Mouse (Mus musculus): ENCODE data around the gene Trim15.
"Not testable (repeated sequence)": the region's sequence is repeated elsewhere in the genome, so short reads cannot be mapped to it uniquely, and the experiment has no call there.

Trim15 gene

DNA sequence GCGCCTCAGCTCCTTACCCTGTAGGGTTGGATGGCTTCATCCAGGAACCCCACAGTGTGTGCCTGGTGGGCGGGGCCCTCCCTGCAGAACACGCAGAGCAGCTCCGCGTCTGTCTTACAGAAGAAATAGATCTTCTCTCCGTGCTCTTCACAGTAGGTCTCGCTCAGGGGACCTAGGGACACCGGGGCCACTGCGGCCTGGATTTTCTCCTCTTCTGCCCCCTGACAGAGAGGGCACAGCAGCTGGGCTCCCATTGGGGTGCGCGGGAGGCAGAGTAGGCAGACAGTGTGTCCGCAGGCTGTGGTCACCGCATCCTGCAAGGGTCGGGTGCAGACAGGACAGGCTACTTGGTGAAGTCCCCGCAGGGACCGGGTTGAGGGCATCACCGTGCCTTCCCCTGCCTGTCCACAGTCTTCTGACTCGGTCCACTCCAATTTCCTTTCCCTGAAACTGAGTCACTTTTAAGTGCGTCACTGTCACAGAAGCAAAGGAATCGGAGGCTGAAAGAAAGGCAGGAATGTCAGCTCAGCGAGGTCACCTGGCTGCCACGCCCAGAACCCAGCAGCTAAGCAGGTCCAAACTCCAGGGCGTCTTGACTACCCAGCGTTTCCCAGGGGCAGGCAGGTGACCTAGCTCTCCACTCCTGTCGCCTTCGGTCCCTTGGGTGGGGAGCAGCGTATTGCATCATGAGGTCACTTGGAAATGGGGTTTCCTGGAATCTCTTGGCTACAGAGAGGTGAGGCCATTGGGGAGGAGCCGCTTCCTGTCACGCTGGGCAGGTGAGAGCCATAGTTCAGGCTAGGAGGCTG is at the start of gene Trim15:
TSS of gene Trim15 (minus strand) at position 492 of the 809 bp plus-strand sequence.
- peak; percentile 8 for DNase-seq (ENCODE audit: low spot score)

DNA sequence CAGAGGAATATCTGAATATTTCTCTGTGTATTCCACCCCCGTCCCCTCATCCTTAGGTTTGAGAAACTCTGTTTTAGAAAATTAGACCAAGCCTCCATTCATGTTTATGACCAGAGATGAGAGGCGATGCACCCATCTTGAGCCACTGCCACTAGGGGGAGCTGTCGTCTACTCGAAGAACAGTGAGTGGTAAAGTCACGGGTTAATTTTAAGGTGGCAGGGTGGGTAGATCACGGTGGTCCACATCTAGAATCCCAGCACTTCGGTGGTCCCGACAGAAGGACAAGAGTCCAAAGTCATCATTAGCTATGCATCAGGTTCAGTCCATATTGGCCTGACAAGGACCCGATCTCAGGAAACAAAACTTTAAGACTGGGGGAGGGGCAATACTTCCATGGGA is 48.1 kb upstream of the Trim15 start:
- peak; percentile 76 for DNase-seq (ENCODE audit: low spot score)

DNA sequence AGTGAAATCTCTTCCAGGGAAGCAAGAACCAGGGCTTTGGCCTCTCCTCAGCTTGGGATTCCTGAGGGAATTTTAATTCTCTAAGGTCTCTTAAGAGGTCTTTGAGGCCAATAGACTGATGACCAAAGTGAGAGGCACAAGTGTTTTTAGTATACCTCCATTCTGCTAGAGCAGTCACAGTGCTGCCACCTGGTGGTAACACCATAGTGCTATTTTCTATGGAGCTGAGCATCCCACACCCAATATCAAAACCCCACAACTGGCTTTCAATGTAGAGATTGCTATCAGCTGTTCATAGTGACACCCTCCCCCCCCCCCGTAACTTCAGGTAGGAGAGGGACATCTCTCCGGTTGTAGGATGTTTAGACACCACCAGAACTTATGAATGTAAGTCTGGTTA is 47.1 kb upstream of the Trim15 start:
- peak; percentile 90 for DNase-seq (ENCODE audit: low spot score)

DNA sequence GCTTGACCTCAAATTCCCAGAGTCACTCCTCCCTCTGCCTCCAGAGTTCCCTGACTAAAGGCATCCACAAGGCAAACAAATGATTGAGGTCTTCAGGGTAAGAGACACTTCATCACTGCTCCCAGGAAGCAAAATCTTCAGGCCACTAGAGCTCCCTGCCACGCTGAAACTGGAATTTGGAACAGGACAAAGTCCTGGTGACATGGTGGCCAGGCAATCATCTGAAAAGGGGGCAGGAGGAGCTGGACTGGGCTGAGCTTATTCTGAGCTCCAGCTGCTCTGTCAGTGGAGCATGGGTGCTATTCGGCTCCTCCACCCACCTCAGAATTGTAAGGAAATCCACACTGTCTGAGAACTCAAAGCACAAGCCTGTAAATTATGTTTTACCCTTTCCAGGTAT is 45.0 kb upstream of the Trim15 start:
- DNase-seq (ENCODE audit: low spot score): no peak

DNA sequence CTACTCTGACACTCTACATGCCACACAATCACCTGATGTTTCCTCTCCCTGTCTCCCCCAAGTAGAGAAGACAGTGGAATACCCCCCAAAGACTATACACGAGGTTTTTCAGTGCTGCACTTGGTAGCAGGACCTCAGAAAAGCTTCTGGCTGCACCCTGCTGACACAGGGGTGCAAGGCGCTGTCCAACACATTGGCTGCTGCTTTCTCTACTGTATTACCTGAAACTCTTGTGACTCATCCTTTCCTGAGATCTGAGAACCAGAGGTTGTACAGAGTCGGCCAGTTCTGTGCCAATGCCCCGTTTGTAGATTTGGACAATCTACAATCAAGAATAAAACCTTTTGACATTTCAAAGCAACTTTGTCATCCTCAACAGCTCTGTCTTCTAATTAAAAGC is 42.8 kb upstream of the Trim15 start:
- DNase-seq (ENCODE audit: low spot score): no peak

DNA sequence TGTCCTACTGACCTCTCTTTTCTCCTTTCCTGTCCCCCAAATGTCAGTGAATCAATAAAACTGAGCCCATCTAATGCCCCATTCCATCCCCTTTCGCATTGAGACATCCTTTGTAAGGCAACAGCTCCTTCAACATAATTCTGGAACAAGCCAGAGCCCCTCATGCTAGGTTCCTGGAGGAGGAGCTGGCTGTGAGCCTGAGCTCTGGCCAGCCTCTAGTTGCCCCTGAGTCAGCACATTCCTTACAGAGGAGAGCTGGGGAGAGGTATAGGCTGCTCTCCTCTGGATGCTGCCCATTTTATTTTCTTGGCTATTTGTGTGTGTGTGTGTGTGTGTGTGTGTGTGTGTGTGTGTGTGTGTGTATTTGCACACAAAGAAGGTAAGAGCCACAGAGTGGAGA is 41.2 kb upstream of the Trim15 start:
- peak; percentile 22 for DNase-seq (ENCODE audit: low spot score)

DNA sequence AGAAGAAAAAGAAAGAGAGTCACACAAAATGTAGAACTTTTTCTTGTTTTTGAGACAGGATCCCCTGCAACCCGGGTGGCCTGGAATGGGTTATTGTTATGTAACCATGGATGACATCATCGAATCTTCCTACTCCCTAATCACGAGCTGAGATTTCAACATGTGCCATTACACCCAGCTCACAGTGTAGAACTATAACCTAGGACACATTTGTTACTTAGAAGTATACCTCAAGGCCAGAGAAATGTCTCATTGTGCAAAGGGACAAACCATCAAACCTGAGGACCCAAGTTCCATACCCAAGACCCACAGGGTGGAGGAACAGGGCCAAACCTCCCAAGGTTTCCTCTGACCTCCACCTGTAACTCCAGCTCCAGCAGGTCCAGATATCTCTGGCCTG is 36.6 kb upstream of the Trim15 start:
- DNase-seq (ENCODE audit: low spot score): no peak

DNA sequence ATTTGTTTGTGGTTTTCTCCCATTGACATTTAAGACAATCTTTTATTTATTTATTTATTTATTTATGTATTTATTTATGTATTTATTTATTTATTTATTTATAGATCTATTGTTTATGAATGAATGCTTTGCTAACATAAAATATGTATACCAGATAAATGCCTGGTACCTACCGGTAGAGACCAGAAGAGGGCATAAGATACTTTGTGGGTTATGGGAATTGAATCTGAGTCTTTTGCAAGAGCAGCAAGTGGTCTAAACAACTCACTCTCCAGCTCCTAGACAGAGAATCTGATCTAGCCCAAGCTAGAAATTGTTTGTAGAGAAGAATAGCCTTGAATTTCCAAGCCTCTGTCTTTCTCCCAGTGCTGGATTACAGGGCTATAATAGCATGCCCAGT is 33.7 kb upstream of the Trim15 start:
- no peak for DNase-seq (ENCODE audit: low spot score)

DNA sequence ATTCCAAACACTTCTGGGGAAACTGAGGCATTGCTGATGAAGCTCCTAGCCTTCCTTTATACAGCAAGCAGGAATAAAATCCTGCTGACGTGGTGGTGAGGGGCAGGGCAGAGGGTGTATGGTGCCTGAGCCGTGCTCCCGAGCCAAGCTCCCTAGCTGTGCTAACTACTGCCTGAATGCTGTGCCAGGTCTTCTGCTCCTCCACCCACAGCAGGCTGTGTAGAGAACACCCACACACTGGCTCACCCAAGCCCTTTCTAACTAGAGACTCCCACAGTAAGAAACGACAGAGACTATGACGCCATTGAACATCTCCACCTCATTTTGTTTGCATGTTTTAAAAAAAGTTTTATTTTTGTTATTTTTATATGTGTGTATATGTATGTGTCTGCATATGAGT is 33.0 kb upstream of the Trim15 start:
- DNase-seq (ENCODE audit: low spot score): no peak

DNA sequence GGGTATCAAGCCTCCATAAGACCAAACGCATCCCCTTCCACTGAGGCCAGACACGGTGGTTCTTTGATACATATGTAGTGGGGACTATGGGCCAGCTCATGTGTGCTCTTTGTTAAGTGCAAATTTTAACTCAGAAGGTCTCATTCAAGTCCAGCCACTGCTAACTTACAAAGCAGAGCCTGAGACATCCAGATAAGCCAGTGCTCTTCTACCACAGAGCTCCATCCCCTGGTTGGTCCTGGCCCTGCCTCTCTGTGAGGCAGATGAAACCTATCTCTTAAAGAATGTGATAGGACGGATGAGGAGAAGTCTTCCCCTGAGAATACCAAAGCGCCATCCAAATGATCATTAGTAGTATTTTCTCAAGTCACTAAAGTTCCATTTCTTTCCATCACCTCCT is 32.4 kb upstream of the Trim15 start:
- DNase-seq (ENCODE audit: low spot score): no peak

DNA sequence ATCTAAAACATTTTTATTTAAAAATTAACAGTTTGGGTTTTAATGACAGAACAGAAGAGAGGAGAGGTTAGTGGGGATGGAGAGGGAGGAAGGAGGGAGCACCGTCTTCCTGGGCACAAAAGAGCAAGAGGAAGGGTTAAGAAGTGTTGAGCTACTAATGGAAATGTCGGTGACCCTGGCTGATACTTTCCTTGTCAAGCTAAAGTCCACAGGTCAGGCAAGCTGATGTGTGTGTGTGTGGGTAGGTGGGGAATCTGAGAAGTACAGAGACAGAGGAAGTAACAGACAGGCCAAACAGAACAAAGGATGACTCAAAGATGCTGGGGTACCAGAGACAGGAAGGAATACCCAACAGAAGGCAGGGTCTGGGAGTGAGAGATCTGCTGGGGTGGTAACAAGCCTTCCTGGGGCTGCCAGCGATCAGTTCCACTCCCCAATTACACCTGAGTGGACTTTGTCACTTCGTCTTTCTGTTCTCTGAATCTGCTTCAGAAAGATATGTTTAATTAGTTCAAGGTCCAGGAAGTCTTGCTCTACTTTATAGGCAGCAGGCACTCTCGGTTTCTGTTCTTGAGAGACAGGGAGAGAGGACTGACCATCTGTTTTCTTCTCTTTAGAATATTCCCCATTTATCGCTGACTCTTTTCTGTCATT is 30.7 kb upstream of the Trim15 start, which contains the start of gene Trim31:
TSS of gene Trim31 (plus strand) at position 567 of the 654 bp plus-strand sequence.
- no peak for DNase-seq (ENCODE audit: low spot score)

DNA sequence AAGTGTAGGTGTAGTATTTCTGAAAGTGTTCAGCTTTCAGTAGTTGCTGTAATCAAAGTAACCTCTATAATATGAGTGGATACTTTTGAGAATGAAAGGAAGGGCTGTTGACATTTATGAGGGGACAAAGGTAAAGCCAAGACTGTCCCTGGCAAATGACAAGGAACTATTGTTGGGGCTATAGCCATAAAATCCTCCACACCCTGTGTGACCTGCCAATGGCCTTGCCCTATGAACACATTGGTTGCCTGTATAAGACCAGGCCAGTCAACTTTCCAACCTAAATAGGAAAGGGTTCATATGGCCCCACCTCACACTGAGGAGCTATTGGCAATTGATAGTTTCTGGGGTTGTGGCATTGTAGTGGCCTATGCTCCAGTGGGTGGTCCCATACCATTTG is 30.1 kb upstream of the Trim15 start:
- no peak for DNase-seq (ENCODE audit: low spot score)

DNA sequence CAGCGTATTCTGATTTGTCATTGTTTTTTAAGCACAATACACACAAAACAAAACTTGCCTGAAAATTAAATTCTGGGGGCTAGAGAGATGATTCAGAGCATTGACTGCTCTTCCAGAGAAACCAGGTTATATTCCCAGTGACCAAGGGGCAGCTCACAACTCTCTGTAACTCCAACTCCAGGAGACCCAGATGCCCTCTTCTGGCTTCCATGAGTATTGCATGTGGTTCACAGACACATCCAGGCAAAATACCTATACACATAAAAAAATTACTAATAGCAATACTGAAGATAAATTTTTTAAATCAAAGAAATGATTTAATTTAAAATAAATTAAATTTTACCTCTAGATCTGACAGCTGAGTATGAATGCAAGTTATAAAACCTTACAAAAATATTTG is 29.6 kb upstream of the Trim15 start:
- DNase-seq (ENCODE audit: low spot score): peak; percentile 55

DNA sequence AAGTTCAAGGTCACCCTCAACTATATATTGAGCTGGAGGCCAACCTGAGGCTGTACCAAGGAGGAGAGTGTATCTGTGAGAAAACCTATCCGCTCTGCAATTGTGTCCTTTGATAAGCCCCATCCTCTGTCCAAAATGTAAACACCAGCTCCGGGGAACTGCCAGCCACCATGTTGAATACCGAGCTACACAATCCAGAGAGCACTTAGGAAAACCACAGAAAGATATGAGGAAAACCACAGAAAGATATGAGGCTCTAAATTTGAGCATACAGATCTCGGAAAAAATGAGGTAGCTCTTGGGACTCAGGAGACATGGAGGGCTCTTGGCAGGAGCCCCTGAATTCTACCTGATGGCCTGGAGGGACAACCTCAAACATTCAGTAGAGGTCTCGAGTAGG is 26.4 kb upstream of the Trim15 start:
- DNase-seq (ENCODE audit: low spot score): no peak

DNA sequence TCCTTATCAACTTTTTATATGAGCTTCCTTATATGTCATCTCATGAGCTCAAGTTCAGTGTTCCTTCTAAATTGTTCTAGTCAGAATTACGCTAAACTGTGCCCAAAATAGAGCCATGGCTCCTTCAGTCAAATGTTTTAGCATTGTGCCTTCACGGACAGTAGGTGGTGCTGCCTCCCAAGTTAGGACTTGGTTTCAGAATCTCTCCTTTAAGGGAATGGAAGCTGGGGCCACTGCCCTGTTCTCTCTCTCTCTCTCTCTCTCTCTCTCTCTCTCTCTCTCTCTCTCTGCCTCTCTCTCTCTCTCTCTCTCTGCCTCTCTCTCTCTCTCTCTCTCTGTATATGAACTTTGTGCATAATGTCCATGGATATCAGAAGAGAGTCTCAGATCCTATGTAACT is 25.4 kb upstream of the Trim15 start:
- DNase-seq (ENCODE audit: low spot score): peak; percentile 75

DNA sequence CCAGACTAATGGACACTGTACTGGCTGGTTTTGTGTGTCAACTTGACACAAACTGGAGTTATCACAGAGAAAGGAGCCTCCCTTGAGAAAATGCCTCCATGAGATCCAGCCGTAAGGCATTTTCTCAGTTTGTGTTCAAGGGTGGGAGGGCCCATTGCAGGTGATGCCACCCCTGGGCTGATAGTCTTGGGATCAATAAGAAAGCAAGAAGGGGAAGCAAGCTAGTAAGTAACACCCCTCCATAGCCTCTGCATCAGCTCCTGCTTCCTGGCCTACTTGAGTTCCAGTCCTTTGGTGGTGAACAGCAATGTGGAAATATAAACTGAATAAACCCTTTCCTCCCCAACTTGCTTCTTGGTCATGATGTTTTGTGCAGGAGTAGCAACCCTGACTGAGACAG is 24.5 kb upstream of the Trim15 start:
- DNase-seq (ENCODE audit: low spot score): not testable (repeated sequence)

DNA sequence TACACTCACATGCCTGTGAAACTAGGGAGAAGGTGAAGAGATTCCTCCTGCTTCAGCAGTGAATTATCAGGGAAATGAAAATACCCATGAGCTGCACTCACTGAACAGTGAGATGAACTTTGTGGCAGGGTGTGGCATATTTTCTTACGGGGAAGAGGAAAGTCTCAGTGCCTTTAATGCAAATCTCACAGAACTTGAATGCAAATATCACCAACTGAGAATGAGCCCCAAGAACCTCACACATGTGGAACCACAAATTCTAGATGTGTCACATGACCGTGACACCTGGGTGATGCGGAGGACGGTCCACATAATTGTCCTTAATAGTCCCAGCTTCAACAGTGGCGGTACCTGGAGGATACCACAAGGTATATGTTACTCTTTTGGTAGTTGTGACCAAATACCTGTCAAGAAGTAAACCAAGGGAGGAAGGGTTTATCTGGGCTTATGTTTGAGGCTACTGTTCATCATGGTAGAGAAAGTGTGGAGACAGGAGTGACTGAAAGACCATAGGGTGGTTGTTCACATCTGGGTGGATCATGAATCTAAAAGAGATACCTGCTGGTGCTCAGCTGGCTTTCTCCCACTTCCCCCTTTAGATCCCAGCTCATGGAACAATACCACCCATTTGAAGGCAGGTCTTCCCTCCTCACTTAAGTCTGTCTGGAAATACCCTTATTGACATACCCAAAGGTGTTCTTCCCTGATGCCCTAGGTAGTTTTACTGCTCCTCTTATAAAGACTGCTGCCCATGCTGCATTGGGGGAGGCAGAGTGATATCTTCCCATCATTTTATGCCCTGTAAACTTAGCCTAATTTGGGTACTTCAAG is 23.3 kb upstream of the Trim15 start, which contains the start of gene Trim40:
TSS of gene Trim40 (minus strand) at position 51 of the 831 bp plus-strand sequence.
- no peak for DNase-seq (ENCODE audit: low spot score)

DNA sequence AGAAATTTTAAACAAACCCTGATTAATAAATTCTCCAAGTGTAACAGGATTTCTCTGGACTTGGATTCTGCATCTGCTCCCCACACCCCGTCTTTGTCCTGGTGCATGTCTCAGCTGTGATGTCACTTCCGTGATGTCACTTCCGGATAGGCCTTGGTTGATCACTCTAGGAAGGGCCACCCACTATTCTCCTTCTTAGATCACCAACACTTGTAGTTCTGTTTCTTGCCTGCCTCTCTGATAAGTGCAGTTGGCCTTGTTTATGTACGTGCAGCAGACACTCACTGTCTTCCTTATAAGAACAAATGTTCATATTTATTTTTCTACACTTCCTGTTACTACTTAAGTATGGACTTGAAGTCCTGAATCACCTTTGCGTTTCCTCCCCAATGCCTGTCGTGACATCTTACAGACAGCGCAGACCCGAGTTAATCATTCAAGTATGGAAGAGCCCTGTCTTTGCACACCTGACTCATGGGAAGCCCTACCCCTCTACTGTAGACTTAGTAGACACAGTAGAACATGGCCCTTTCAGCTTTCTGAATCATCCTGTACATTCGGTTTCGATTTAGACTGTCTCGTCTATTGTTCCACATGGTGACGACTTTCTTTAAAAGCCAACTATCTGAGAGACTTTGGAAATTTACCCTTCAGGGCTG is 18.3 kb upstream of the Trim15 start:
- no peak for DNase-seq (ENCODE audit: low spot score)

DNA sequence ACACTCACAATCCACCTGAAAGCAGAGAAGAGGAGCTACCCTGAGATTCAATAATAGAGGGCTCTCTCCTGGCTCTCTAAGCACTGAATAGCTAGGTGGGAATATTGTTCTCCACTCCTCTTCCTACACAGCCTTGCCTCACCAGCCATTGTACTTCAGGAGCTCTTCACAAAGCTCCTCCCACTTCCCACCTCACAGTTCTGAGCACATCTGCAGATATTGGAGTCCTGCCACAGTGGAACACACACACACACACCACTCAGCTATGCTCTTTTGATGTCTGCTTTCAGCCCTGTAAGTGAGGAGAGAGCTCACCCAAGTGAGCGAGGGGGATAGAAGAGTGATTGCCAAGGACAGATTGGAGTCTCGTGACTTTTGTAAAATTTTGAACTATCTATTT is 16.3 kb upstream of the Trim15 start:
- DNase-seq (ENCODE audit: low spot score): no peak

DNA sequence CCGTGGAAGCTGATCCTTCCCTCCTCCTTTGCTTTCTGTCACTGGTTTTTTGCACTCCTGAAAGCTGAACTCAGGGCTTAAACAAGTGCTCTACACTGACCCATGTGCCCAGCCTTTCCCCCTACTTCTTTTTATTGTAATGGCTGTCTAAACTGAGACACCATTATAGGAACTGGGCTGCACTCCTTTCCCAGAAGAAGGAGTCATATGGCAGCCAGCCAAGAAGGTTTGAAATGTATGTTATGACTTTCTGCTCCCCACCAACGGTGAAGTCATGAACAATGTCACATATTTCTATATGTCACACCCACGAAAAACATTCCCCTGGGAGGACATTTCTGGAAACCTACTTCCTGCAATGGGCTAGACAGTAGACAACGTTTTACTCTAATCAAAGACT is 7.6 kb upstream of the Trim15 start:
- DNase-seq (ENCODE audit: low spot score): no peak

DNA sequence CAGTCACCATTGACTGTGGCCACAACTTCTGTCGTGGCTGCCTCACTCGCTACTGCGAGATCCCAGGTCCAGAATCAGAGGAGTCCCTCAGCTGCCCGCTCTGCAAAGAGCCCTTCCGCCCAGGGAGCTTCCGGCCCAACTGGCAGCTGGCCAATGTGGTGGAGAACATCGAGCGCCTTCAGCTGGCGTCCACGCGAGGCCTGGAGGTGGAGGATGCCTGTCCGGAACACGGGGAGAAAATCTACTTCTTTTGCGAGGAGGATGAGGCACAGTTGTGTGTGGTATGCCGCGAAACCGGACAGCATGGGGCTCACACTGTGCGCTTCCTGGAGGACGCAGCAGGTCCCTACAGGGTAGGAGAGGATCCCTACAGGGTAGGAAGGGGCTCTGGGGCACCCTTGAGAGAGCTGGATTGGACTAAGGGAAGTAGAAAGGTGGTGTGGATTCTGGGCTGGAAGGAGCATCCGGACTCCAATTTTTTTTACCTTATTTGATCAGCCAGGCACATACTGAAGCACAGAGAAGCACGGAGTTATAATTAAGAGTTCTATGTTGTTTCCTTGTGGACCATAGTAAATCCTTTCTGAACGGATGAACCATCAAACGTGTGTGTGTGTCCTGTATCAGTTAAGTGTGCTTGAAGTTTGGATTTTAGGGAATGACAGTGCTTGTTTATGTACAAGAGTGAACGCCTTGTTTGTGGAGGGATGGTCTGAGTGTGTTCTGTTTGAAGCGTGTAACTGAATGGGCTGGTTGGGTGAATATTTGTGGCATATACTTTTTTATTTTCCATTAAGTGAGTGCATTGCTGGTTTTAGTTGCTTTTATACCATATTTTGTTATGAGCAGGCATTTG is 3.2 kb upstream of the Trim15 start:
- DNase-seq (ENCODE audit: low spot score): no peak
